Mouse (Mus musculus): ENCODE measurements at regions not wholly inside any gene's neighbourhood (a gene's known extent, or its start where the extent isn't known, plus 50 kb on each side); places are given as distances from the start of the nearest gene placed in this dataset.

DNA sequence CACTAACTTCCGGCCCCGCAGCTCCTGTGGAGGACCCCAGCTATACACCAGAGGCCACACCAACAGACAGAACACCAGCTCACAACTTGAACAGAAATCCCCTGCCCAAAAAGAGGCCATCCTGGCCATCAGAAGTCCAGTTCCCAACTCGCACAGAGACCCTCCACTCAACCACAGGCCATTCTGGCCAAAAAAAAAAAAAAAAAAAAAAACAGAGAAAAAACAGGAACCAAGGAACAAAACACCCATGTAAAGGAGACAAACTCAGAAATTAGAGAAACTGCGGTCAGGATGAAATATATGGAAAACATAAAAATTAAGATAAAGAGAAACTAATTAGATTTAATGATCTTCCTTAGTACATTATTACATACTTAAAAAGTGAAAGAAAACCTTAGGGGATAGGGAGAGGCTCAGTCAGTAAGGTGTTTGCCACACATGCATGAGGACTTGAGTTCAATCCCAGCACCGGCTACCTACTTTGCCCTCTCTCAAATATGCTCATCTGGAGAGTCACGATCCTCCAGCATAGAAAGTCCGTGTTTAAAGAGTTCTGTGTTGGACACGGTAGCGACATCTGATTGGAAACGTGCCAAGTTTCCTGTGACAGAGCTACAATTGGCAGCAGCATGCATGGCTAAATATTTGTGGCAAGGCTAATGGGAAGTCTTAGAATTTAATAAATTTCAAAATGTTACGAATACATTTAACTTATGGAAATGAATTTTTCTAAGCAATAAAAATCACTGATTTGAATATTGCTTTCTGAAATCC is 51.9 kb upstream of the Pde7b start:
- DNase-seq: peak; percentile 22

DNA sequence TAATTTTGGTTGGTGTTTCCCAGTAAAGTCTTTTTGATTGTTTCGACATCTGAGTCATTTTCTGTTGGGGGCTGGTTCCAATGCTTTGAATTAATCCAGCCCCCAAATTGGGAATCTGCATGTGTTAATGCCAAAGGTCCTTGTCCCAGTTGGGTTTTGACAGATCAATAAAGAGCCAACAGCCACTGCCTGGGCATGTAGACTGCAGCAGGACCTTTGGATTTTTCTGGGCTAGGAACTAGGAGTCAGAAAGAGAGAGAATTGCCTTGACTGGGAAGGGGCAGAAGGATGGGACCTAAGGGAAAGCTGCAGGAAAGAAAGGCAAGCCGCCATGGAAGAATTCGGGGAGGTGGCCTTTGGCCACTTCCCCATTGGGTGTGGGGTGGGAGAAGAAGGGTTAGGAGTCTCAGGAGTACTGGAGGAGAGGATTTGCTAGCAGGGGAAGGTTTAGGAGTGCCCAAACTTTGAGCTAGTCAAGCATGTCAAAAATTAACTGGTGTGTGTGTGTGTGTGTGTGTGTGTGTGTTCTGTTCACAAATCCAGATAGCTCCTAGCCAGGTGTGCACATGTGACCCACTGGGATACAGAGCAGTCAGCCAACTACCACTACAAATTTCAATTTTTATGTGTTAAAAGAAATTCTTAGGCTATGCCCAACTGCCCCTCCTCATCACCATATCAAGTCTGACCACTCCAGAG is 51.0 kb upstream of the Pde7b start:
- no peak for DNase-seq
